7 mouse cellular contexts compared by ENCODE assay signal in genomic region chrX:105120275-105121226, GRCm38 (mm10). TPM values are rescaled to one million over a fixed set of nuclear protein-coding genes. Genes with fewer than 3 reads are reported as not detected.
A peak's percentile ranks its signal among the peaks of the same experiment; 100 is the strongest.
DNase-seq lines count a peak whose midpoint lies in the region; ATAC-seq and TF ChIP-seq lines count a peak whose summit lies in the region.

Magee1 (plus strand) TSS chrX:105120378.

- H3K4me2 ChIP-seq in embryonic facial prominence, embryonic 11.5 days (ENCODE audit: low read depth, low read length), result peak within 1 kb of the TSS; percentile 46
- H3K4me2 ChIP-seq in midbrain, embryonic 12.5 days (replicated peaks), result peak within 1 kb of the TSS; percentile 65

- DNase-seq in adrenal gland, postnatal 36 days, result peak; percentile 81 to 85
- DNase-seq in embryonic facial prominence, embryonic 11.5 days (ENCODE audit: low spot score), result peak; percentile 69
- DNase-seq in heart, adult 11 months, result peak; percentile 98
- DNase-seq in kidney, adult 18-20 months, result peak; percentile 69
- DNase-seq in limb, embryonic 10.5 days (ENCODE audit: low spot score), result peak; percentile 71

- no peak for TF ChIP-seq CTCF in small intestine, adult 2 months (IDR thresholded peaks at IDR 0.05; ENCODE audit: extremely low read depth, insufficient read length, insufficient replicate concordance, low read depth, low read length)

- 11% methylated on average over 65 of the region's 65 CpGs for WGBS in embryonic facial prominence, embryonic 11.5 days
- 11% methylated on average over 60 of the region's 65 CpGs for WGBS in limb, embryonic 10.5 days
- WGBS in midbrain, embryonic 12.5 days, result 18% methylated on average over 64 of the region's 65 CpGs
- 14% methylated on average over 65 of the region's 65 CpGs for WGBS in small intestine, adult 2 months

- H3K4me3 ChIP-seq in embryonic facial prominence, embryonic 11.5 days (ENCODE audit: low read depth, low read length), result peak within 1 kb of the TSS; percentile 45
- peak within 1 kb of the TSS; percentile 62 for H3K4me3 ChIP-seq in limb, embryonic 10.5 days
- peak within 1 kb of the TSS; percentile 60 for H3K4me3 ChIP-seq in midbrain, embryonic 12.5 days
- peak within 1 kb of the TSS; percentile 95 for H3K4me3 ChIP-seq in small intestine, adult 2 months (ENCODE audit: low read depth, low read length)

- peaks cover 5% of the 10 kb centered on the region; the same call in 1 of the 2 replicates for H3K27me3 ChIP-seq in embryonic facial prominence, embryonic 11.5 days (ENCODE audit: control insufficient read depth, insufficient read depth, low read length)
- peaks cover 73% of the 10 kb centered on the region for H3K27me3 ChIP-seq in limb, embryonic 10.5 days (ENCODE audit: low read depth, poor library complexity, severe bottlenecking)
- peaks cover 64% of the 10 kb centered on the region for H3K27me3 ChIP-seq in midbrain, embryonic 12.5 days
- H3K27me3 ChIP-seq in small intestine, adult 2 months (ENCODE audit: control insufficient read depth, insufficient read depth, low read length), result no peaks in the 10 kb centered on the region

- H3K9me3 ChIP-seq in embryonic facial prominence, embryonic 11.5 days (replicated peaks; ENCODE audit: control insufficient read depth, low read length), result no peaks in the 10 kb centered on the region
- no peaks in the 10 kb centered on the region for H3K9me3 ChIP-seq in limb, embryonic 10.5 days (replicated peaks)
- no peaks in the 10 kb centered on the region for H3K9me3 ChIP-seq in midbrain, embryonic 12.5 days

- peak within 1 kb of the TSS; percentile 52 for H3K9ac ChIP-seq in embryonic facial prominence, embryonic 11.5 days (replicated peaks; ENCODE audit: low read length)
- peak within 1 kb of the TSS; percentile 76 for H3K9ac ChIP-seq in midbrain, embryonic 12.5 days (replicated peaks)

- peak; percentile 74 for ATAC-seq in embryonic facial prominence, embryonic 11.5 days (replicated peaks; ENCODE audit: insufficient number of reproducible peaks, low FRiP score, low TSS enrichment, low read depth)
- peak; percentile 79 for ATAC-seq in midbrain, embryonic 12.5 days (ENCODE audit: low FRiP score, low read depth)

- H3K36me3 ChIP-seq in embryonic facial prominence, embryonic 11.5 days (replicated peaks; ENCODE audit: control insufficient read depth, insufficient read depth, low read depth, low read length), result no peaks in the 10 kb centered on the region
- H3K36me3 ChIP-seq in limb, embryonic 10.5 days, result 0 out of 2 replicates have a peak, but pooled peaks cover 6% of the 10 kb centered on the region
- 0 out of 2 replicates have a peak, but pooled peaks cover 4% of the 10 kb centered on the region for H3K36me3 ChIP-seq in midbrain, embryonic 12.5 days
- no peaks in the 10 kb centered on the region for H3K36me3 ChIP-seq in small intestine, adult 2 months (ENCODE audit: control insufficient read depth, insufficient read depth, low read length)

- no peak for TF ChIP-seq POLR2A in small intestine, adult 2 months (IDR thresholded peaks at IDR 0.05; ENCODE audit: low read depth, low read length)

- no peaks in the 10 kb centered on the region for H3K4me1 ChIP-seq in embryonic facial prominence, embryonic 11.5 days (ENCODE audit: control insufficient read depth, insufficient read depth, low read length)
- no peaks in the 10 kb centered on the region for H3K4me1 ChIP-seq in limb, embryonic 10.5 days
- no peaks in the 10 kb centered on the region for H3K4me1 ChIP-seq in midbrain, embryonic 12.5 days
- peaks cover 6% of the 10 kb centered on the region; the same call in 1 of the 2 replicates for H3K4me1 ChIP-seq in small intestine, adult 2 months (ENCODE audit: control insufficient read depth, insufficient read depth, insufficient read length, low read length)

- no peak within 1 kb of the TSS for H3K27ac ChIP-seq in embryonic facial prominence, embryonic 11.5 days (replicated peaks; ENCODE audit: low read depth, low read length)
- peak within 1 kb of the TSS; percentile 62; the same call in 1 of the 2 replicates for H3K27ac ChIP-seq in limb, embryonic 10.5 days
- peak within 1 kb of the TSS; percentile 74 for H3K27ac ChIP-seq in midbrain, embryonic 12.5 days (replicated peaks)
- H3K27ac ChIP-seq in small intestine, adult 2 months (ENCODE audit: insufficient read depth, low read depth, low read length), result no peak within 1 kb of the TSS

RNA-seq across cellular contexts. Expression of gene Magee1, which starts in this region (rescaled TPM):
- 10 to 100 TPM; 11.6 to 12.0 TPM for total RNA-seq in adrenal gland, postnatal 36 days (2021)
- polyA plus RNA-seq in embryonic facial prominence, embryonic 11.5 days (2014; fragmentation: Nextera tagmentation; extraction: Ambion mirVana), result 14.8 and 18.4 TPM in 2 replicates
- 13.3 and 19.2 TPM in 2 replicates for polyA plus RNA-seq in limb, embryonic 10.5 days (2016; fragmentation: Nextera tagmentation; extraction: Ambion mirVana)
- polyA plus RNA-seq in midbrain, embryonic 12.5 days (2016; fragmentation: Nextera tagmentation; extraction: Ambion mirVana), result 85.1 and 86.7 TPM in 2 replicates
- polyA plus RNA-seq in small intestine, adult 2 months (2012; rRNA removed), result 1.8 and 2.2 TPM in 2 replicates

Comparison
In these comparisons a context has a peak if more than half of its experiments do, and no peak if none do; other contexts are left out.
1. H3K27ac ChIP-seq: peak in limb, embryonic 10.5 days (single experiment) and midbrain, embryonic 12.5 days (single experiment); none in embryonic facial prominence, embryonic 11.5 days (single experiment) and small intestine, adult 2 months (single experiment).
2. H3K4me3 ChIP-seq: peak in every context shown above with its lines; median percentile 95 in small intestine, adult 2 months; 62 in limb, embryonic 10.5 days; 60 in midbrain, embryonic 12.5 days; 45 in embryonic facial prominence, embryonic 11.5 days.
3. Peak in every context shown above with its lines, with median percentiles within 50 percentile points of each other: DNase-seq.